Mouse (Mus musculus) kidney, postnatal 14 days (tissue): ENCODE measurements around the gene Sgsm3.

Experiments used
- DNase-seq: peaks from one replicate; pipeline ENCODE4 v3.0.0; 2022; ENCODE audit warnings: mixed read lengths

Sgsm3 gene

DNA sequence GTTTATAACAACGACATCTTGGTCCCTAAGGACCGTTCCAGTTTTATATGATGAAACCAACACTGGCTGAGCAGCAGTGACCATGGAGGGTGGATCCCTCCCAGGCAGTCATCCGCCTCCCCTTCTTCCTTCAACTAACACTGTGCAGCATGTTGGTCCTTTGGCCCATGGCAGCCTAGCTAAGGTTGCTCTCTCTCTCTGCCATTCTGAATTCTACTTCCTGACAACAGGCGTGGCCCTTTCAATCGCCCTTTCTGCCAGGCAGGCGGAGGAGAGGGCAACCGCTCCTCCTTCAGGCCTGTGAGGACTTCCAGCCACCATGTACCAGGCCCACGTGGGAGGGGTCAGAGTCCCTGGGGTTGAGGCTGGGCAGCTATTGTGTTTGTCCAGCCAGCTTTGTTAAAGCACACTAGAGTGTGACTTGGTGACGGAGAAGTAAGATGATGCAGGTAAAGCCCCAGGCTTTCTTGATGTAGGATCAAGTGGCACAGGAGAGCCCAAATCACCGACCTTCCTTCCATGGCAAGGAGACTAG, 53.4 kb downstream of the Sgsm3 start:
- DNase-seq: peak; percentile 46

DNA sequence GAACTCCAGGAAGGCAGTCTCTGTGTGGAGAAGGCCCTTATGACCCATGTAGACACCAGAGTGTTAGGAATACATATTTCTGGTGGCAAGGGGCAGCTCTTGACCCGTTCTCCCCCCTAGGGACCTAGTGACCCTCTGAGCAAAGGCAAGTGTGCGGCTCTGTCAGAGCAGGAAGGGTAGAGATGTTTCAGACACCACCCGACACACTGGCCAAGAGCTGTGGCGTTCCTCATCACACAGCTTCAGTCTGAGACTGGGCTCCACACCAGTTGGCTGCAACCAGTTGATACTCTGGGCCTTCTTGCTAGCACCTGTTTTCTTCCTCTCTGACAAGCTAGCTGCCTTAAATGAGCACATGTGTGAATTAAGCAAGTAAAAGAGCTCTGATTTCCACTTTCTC, 54.0 kb downstream of the Sgsm3 start:
- no peak for DNase-seq

DNA sequence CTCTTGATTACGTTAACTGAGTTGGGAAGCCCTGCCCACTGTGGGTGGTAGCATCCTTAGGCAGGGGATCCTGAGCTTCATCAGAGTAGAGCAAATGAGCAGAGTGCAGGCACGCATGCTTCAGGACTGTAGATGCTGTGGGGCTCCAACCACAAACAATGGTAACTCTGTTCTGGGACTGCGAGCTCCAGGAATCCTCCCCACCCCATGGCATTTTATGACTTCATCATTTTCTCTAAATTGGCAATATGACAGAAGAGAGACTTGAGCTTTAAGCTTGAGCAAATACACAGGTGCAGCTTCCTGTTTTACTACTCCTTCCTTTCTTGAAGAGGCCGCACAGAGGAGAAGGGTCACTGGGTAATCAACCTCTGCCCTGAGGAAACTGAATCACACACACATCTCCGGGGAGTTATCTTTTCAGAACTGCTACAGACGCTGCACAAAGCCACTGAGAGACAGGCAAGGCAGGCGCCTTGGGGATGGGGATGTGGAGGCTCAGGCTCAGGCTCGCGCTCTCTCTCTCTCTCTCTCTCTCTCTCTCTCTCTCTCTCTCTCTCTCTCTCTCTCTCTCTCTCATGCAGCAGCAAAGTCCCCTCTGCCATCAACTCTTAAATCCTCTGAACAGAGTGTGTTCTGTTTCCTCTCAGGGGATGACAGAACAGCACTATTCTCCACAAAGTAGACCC, 55.5 kb downstream of the Sgsm3 start:
- no peak for DNase-seq

DNA sequence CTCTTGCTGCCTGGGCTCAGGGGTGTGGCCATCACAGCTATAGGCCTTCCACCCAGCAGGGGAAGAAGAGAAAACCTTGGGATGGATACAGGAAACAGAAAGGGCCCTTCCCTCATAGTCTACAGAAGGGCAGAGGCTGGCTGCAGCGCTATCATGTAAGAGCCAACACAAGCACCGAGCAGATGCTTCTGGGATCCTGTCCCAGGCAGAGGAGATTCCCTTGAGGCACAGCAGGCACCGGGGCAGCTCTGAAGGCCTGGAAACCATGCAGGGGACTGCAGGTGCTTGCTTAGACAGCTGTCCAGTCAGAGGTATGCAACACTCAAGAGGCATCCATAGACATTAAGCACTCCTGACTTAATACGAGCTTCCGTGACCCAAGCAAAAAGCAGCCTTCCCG, 56.6 kb downstream of the Sgsm3 start:
- no peak for DNase-seq

DNA sequence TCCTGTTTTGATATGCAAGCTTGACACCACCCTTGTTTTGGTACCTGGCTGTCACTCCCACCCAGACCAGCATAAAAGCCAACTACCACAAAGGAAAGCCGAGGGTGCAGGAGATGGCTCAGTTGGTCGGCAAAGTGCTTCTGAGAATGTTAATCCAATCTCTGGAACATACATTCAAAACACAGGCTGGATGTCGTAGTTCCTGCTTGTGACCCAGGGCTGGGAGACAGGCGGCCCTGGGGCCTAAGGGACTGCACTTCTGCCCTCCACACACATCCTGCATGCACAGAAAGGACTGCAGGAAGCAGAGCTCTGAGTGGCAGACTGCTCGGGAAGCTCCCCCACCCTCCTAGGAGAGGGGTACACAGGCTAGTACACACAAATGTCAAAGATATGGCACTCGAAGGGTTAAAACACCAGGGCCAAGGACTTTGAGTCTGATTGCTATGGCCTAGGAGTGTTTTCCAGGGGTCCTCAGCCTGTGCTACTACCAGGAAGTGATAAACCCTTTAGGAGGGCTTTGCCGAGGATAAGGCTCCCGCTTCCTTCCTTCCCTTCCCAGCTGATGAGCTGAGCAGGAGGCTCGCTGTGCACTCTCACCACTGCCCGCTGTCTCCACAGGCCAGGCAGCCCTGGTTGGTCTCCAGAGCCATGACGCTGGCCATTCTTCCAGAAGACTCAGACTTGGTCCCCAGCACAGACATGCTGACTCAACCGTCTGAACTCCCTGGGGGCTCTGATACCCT, 58.0 kb downstream of the Sgsm3 start:
- peak; percentile 32 for DNase-seq

DNA sequence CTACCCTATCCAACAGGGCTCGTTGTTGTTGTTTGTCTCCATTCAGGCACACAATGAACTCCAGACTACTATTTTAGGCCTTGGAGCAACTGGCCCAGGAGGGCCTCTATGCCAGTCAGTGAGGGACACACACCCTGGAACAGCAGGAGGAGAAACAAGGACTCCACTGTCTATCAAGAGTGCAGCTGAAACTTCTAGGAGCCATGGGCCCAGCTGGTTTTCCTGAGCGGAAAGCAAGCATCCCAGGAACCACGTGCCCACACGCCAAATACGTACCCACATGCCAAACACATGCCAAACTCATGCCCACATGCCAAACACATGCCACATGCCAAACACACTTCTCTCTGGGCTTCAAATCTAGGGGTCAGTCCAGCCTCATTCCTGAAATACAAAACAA, 60.9 kb downstream of the Sgsm3 start:
- no peak for DNase-seq

DNA sequence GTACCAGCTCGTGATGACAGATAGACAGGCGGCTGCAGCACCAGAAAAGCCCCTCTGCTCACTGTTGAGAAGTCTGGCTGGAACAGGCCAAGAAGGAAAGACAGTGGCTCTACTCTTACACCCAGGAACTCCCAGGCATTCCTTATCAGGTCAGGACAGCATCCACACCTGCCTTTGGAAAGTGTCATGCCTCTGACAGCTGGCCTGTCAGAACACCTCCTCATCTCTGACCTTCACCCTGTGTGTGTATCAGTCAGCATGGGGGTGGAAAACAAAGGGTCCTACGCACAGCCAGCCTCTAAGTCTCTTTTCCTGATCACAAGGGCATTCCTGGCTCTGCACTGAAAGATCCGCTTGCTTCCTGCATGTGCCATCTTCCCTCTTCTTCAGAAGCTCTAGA, 64.2 kb downstream of the Sgsm3 start:
- no peak for DNase-seq

DNA sequence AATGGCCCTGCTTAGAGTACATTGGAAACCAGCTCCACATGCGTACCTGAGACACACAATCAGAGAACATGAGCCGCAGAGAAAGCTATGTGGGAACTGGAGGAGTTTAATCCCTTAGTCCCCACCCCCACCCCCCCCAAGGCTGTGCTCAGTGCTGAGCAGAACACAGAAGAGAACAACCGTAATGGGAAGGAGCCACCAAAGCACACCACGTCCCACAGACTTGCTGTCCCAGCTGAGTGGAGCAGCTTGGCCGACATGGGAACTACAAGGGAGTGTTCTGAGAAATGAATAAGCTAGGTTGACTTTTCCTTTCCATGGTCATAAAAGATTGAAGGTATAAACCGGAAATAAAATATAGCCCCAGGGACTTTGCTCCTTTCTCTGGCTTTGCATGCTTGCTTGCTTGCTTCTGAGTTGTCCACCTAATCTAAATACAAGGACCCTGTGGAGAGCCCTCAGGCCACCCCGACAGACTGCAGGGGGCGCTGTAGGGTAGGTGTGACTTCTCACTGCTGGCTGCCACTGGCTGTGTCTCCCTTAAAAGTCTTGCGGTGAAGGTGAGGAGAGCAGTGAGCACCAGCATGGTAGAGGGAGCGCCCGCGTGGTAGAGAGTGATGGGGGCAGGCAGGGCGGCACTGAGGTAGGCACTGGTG, 64.8 kb downstream of the Sgsm3 start:
- peak; percentile 51 for DNase-seq

DNA sequence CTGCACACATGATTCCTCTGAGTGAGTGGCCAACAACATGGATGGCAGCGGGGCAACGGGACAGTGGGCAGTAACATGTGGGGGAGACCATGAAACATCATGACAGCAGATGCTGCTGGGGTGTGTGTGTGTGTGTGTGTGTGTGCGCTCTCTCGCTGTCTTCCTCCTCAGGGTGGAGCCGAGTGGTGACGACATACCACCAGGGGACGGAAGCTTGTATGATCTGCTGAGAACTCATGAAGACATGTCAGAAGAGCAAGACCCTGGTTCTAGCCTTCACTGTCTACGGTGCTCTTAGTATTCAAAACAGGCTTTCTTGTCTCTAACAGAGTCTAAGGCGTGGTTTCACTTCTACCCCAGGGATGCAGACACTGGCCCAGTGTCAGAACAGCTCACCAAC, 66.9 kb downstream of the Sgsm3 start:
- no peak for DNase-seq

DNA sequence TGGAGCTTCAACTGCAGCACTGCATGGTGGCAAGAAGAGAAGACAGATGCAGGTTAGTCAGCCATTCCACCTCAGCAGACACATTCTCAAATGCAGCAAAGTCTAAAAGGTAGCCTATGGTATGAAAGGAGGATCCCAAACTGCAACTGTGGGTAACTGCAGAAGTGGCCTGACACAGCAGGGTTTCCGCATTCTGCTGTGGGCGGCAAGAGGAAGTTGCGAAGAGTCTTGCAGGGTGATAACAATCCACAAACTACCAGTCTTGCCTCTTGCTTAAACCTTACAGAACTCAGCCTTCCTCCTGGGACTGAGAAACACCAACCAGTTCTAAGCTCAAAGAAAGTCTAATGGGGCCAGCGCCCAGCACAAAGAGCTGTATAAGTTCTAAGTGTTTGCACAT, 67.8 kb downstream of the Sgsm3 start:
- DNase-seq: no peak

DNA sequence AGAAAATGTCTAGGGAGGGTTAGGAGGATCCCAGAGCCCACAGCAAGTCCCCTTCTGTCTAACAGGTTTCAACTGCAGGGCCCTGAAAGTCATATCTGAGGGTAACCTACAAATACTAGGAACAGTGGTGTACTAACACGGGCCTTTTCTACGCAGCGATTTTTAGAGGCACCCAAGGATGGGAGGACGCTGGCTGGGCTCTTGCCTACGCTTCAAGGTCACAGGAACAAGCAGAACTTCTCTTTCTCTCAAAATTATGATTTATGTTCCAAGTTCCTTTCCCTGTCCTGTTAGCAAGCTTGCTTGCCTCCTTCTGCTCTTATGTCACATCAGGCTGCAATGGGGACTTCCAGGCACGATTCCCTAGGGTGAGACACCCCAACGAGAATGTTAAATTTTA, 68.5 kb downstream of the Sgsm3 start:
- DNase-seq: no peak

DNA sequence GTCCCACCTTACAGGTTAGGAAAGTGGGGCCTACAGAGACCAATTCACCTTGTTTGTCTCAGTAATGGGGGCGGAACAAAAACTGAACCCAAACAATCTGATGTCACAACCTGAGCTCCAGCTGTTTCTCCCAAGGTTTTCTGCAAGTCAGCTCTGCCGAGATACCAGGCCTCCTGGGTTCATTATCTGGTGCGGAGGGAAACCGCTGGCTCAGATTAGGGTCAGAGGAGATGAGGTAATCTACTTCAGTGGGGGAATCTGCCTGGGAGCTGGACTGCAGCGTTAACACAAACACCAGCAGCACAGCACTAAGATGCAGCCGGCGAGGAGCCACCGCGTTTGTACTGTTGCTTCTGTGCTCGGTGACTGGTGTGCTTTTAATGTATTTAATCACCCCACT, 69.9 kb downstream of the Sgsm3 start:
- no peak for DNase-seq

DNA sequence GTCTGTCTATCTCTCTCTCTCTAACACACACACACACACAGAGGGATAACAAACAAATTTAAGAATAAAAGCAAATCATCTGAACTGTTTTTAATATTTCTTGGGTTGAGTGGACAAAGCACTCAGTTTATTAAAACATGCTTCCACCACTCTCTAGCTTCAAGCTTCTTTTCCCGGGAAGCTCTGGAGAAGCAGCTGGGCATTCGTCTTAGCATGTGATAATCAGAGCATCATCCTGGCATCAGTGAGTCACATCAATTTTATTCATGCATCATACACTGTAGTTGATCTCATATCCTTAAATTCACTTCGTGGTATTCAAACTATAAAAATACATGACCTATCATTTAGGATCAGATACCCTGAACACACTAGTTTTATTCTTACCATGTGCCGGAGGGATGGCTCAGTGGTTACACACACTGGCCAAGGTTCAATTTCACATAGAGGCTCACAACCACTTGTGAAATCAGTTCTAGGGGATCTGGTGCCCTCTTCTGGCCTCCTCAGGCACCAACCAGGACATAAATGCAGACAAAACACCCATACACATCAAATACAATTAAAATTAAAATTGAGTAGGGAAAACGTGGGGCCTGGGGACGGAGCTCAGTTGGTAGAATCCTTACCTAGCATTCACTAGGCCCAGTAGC, 72.0 kb downstream of the Sgsm3 start:
- DNase-seq: peak; percentile 31

DNA sequence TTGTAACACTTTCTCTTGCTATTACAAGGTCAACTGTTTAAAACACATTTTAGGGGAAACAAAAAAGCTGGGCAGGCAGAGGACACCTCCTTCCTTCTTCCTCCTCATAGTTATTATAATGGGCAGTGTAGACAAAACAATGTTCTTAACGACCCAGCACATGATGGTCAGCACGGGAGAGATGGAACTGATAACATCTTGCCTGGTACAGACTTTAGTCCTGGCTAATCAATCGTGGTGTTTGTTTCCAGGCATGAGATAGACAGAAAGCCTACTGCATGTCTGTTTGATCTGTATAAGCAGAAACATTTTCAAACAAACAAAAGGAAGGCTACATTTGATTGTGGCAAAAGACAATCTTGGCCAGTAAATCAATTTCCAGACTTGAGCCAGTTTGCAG, 72.9 kb downstream of the Sgsm3 start:
- DNase-seq: no peak

DNA sequence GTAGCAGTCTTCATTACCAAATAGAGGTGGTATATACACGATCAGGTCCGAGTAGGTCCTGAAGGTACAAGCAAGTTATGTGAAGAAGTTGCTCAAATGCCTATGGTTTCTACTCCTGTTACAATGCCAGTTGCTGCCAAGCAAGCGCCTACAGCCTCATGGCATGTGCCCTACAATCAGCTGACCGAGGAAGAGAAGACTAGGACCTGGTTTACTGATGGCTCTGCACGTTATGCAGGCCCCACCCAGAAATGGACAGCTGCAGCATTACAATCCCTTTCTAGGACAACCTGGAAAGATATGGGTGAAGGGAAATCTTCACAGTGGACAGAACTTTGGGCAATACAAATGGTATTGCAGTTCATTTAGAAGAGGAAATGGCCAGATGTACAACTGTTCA, 74.9 kb downstream of the Sgsm3 start:
- no peak for DNase-seq

DNA sequence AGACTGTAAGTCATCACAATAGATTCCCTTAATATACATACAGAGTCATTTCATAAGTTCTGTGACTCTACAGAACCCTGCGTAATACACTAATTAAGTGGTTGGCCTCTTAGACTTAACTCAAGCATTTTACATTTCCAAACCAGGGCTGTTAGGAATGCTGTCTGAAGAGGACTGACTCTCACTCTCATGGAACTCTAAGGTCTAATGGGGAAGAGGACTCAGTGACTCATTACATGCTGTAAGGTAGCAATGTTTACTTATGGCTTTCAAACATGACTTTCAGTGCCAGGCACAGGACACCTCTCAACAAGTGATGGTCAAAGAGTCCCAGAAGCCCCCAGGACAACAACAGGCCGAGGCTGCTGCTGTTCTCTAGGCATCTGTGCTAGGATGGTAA, 77.9 kb downstream of the Sgsm3 start:
- no peak for DNase-seq

DNA sequence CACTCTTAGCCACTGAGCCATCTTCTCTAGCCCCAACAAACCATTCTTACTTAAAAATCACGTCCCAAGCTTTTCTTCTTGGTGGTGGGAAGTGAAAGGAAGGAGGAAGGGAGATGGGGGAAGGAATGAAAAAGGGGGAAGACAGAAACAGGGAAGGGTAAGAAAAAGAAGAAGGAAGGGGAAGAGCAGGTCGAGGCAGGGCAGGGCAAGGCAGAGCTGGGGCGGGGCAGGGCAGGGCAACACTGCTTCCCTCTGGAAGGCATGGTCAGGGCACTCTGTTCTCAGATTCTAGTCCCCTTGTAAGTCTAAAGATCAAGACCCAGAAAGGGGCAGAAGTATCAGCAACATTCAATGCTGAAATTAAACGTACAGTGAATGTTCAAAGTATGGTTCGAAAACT, 80.2 kb downstream of the Sgsm3 start:
- DNase-seq: no peak

DNA sequence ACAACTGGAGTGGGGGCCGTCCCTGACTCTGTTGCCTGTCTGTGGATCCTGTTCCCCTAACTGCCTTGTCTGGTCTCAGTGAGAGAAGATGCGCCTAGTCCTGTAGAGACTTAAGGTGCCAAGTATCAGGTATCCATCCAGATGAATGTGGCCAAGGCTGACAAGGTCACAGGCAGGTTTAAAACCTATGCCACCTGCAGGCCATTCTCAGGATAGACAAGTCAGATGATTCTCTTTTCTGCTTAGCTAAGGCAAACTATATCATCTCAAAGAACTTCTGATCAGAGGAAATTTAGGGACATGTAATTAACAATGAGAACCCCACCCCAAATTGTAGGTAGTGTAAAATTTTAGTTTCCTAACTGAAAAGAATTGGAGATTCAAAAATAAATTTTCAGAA, 83.4 kb downstream of the Sgsm3 start:
- no peak for DNase-seq
